Mouse (Mus musculus): ENCODE measurements at regions not wholly inside any gene's neighbourhood (a gene's known extent, or its start where the extent isn't known, plus 50 kb on each side); places are given as distances from the start of the nearest gene placed in this dataset.

- no peaks in the 10 kb centered on the region for H3K9me3 ChIP-seq (ENCODE audit: control insufficient read depth, low read length)
Observed at GRCm38 (mm10) chr9:25374161-25374560, 107.2 kb upstream of the Eepd1 start.

GRCm38 (mm10) chr9:25376209-25376608 lies 105.1 kb upstream of the Eepd1 start:
- Histone ChIP-seq H3K9me3 (ENCODE audit: control insufficient read depth, low read length) (no peaks in the 10 kb centered on the region), H3K27ac (ENCODE audit: low read length) (no peak overlapping the region), H3K4me3 (replicated peaks; ENCODE audit: low read length) (no peak overlapping the region), H3K4me2 (ENCODE audit: low read length) (no peak overlapping the region), H3K27me3 (replicated peaks; ENCODE audit: control insufficient read depth, insufficient read depth, low read length) (no peaks in the 10 kb centered on the region), H3K36me3 (ENCODE audit: control insufficient read depth, insufficient read depth) (no peaks in the 10 kb centered on the region), H3K4me1 (replicated peaks; ENCODE audit: control insufficient read depth, insufficient read depth, low read length) (peaks cover 4% of the 10 kb centered on the region; the same call in 1 of the 2 replicates), H3K9ac (replicated peaks; ENCODE audit: low read depth, low read length) (no peak overlapping the region)
- no peak for ATAC-seq
- WGBS, result 55% methylated on average over 1 of the region's 1 CpGs

More at GRCm38 (mm10) chr9:25374161-25374560, 107.2 kb upstream of the Eepd1 start:
- no peak for ATAC-seq
- WGBS, result 79% methylated on average over 3 of the region's 3 CpGs
- H3K27me3 ChIP-seq (replicated peaks; ENCODE audit: control insufficient read depth, insufficient read depth, low read length), result no peaks in the 10 kb centered on the region
- no peaks in the 10 kb centered on the region for H3K36me3 ChIP-seq (ENCODE audit: control insufficient read depth, insufficient read depth)
- H3K27ac ChIP-seq (ENCODE audit: low read length), result no peak overlapping the region
- no peak overlapping the region for H3K9ac ChIP-seq (replicated peaks; ENCODE audit: low read depth, low read length)
- no peak overlapping the region for H3K4me2 ChIP-seq (ENCODE audit: low read length)
- peaks cover 4% of the 10 kb centered on the region; the same call in 1 of the 2 replicates for H3K4me1 ChIP-seq (replicated peaks; ENCODE audit: control insufficient read depth, insufficient read depth, low read length)
- no peak overlapping the region for H3K4me3 ChIP-seq (replicated peaks; ENCODE audit: low read length)

DNA sequence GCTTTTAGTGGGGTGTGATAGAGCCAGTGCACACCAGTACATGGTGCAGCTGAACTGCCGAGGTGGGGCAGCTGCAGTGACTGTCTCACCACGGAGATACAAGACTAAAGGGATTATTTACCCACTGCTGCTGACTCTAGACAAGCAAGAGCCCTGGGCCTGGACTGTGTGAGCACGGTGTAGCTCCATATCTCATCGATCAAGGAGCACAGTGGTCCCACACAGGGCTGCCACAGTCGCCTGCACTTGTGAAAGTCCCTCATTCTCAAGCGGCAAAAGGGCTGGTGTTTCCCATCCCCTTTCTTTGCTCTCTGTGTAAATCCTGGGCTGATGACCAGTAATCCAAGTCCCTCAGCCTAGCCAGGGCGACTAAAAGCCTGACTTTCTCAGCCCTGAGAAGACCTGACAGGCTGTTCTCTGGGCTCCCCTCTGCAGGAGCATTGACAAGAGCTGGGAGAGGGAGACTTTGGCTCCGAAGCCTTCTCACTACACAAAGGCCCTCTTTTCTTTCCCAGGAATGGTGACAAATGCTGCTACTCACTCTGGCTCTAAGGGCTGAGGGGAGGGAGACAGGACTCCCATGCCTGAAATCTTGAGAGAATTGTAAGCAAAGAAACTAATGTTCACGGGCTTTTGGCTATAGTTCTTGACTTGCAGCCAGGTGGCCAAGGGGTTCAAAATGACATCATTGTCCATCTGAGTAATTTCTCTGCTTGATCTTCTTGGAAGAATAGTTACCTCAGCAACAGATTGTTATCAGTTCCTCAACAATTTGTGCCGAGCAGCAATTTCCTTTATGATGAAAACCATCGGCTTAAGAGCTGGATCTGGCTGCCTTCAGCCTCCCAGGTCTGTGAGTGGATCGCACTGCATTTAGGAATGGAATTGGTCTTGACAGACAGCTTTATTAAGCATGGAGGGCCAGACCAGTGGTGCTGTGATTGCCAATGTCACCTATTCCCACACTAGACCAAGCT lies 103.3 kb upstream of the Eepd1 start:
- 25% methylated on average over 12 of the region's 12 CpGs for WGBS
- Histone ChIP-seq H3K4me1 (replicated peaks; ENCODE audit: control insufficient read depth, insufficient read depth, low read length) (peaks cover 4% of the 10 kb centered on the region; the same call in 1 of the 2 replicates), H3K4me2 (ENCODE audit: low read length) (no peak overlapping the region), H3K9ac (replicated peaks; ENCODE audit: low read depth, low read length) (no peak overlapping the region), H3K27me3 (replicated peaks; ENCODE audit: control insufficient read depth, insufficient read depth, low read length) (no peaks in the 10 kb centered on the region), H3K27ac (ENCODE audit: low read length) (peak overlapping the region; percentile 76), H3K36me3 (ENCODE audit: control insufficient read depth, insufficient read depth) (no peaks in the 10 kb centered on the region), H3K4me3 (replicated peaks; ENCODE audit: low read length) (no peak overlapping the region), H3K9me3 (ENCODE audit: control insufficient read depth, low read length) (no peaks in the 10 kb centered on the region)
- peak; percentile 94 for ATAC-seq

GRCm38 (mm10) chr9:25385333-25385732 lies 96.0 kb upstream of the Eepd1 start:
- Histone ChIP-seq H3K4me1 (replicated peaks; ENCODE audit: control insufficient read depth, insufficient read depth, low read length) (no peaks in the 10 kb centered on the region), H3K9ac (replicated peaks; ENCODE audit: low read depth, low read length) (no peak overlapping the region), H3K36me3 (ENCODE audit: control insufficient read depth, insufficient read depth) (no peaks in the 10 kb centered on the region), H3K4me2 (ENCODE audit: low read length) (no peak overlapping the region), H3K27ac (ENCODE audit: low read length) (no peak overlapping the region), H3K27me3 (replicated peaks; ENCODE audit: control insufficient read depth, insufficient read depth, low read length) (no peaks in the 10 kb centered on the region), H3K4me3 (replicated peaks; ENCODE audit: low read length) (no peak overlapping the region), H3K9me3 (ENCODE audit: control insufficient read depth, low read length) (no peaks in the 10 kb centered on the region)
- ATAC-seq, result no peak

GRCm38 (mm10) chr9:25387876-25388650 lies 93.3 kb upstream of the Eepd1 start:
- H3K27me3 ChIP-seq (replicated peaks; ENCODE audit: control insufficient read depth, insufficient read depth, low read length), result no peaks in the 10 kb centered on the region
- WGBS, result 76% methylated on average over 4 of the region's 4 CpGs
- no peaks in the 10 kb centered on the region for H3K4me1 ChIP-seq (replicated peaks; ENCODE audit: control insufficient read depth, insufficient read depth, low read length)
- H3K9ac ChIP-seq (replicated peaks; ENCODE audit: low read depth, low read length), result no peak overlapping the region
- H3K4me2 ChIP-seq (ENCODE audit: low read length), result no peak overlapping the region
- no peak for ATAC-seq
- H3K36me3 ChIP-seq (ENCODE audit: control insufficient read depth, insufficient read depth), result no peaks in the 10 kb centered on the region
- H3K4me3 ChIP-seq (replicated peaks; ENCODE audit: low read length), result no peak overlapping the region
- no peak overlapping the region for H3K27ac ChIP-seq (ENCODE audit: low read length)
- H3K9me3 ChIP-seq (ENCODE audit: control insufficient read depth, low read length), result no peaks in the 10 kb centered on the region

DNA sequence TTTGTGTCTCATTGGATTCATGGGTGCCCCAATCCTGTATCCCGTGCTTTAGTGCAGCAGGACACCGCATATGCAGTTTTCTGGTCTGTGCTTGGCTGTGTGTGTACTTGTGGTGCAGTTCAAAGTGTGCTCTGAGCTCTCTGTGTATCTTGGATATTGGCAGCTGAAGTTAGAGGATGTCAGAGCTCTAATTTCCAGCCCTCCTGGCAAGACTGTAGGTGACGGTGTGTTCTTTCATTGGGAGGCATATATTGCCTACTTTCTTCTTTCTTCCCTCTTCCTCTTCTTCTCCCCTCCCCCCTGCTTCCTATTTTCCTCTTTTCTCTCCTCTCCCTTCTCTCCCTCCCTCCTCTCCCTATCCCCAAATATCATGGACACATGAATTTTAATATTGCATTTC lies 92.0 kb upstream of the Eepd1 start:
- Histone ChIP-seq H3K4me1 (replicated peaks; ENCODE audit: control insufficient read depth, insufficient read depth, low read length) (no peaks in the 10 kb centered on the region), H3K27me3 (replicated peaks; ENCODE audit: control insufficient read depth, insufficient read depth, low read length) (no peaks in the 10 kb centered on the region), H3K9me3 (ENCODE audit: control insufficient read depth, low read length) (no peaks in the 10 kb centered on the region), H3K36me3 (ENCODE audit: control insufficient read depth, insufficient read depth) (no peaks in the 10 kb centered on the region), H3K27ac (ENCODE audit: low read length) (no peak overlapping the region), H3K4me3 (replicated peaks; ENCODE audit: low read length) (no peak overlapping the region), H3K4me2 (ENCODE audit: low read length) (no peak overlapping the region), H3K9ac (replicated peaks; ENCODE audit: low read depth, low read length) (no peak overlapping the region)
- 80% methylated on average over 3 of the region's 3 CpGs for WGBS
- ATAC-seq, result no peak

- Histone ChIP-seq H3K4me3 (replicated peaks; ENCODE audit: low read length) (no peak overlapping the region), H3K4me2 (ENCODE audit: low read length) (no peak overlapping the region), H3K4me1 (replicated peaks; ENCODE audit: control insufficient read depth, insufficient read depth, low read length) (no peaks in the 10 kb centered on the region), H3K9ac (replicated peaks; ENCODE audit: low read depth, low read length) (no peak overlapping the region), H3K36me3 (ENCODE audit: control insufficient read depth, insufficient read depth) (no peaks in the 10 kb centered on the region), H3K27ac (ENCODE audit: low read length) (no peak overlapping the region), H3K27me3 (replicated peaks; ENCODE audit: control insufficient read depth, insufficient read depth, low read length) (no peaks in the 10 kb centered on the region), H3K9me3 (ENCODE audit: control insufficient read depth, low read length) (no peaks in the 10 kb centered on the region)
- WGBS, result 42% methylated on average over 9 of the region's 9 CpGs
- peak; percentile 93 for ATAC-seq
Observed at GRCm38 (mm10) chr9:25400647-25401335, 80.6 kb upstream of the Eepd1 start.

DNA sequence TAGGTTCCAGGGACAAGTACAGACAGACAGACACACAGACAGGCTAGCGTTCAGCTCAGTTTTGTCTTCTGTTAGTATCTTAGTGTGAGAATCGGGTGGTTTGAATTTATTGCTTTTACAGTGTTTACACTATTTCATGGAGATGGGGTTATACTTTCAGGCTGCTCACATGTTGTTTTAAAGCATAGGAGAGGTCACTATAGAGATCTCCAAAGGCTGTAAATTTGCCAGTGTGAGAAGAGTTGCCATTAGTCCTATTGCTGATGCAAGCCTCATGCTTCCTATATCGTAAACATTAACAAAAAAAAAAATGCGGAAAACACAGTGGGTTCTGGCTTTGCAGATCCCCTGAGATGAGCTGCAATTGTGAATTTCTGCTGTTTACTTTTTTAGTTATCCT lies 75.5 kb upstream of the Eepd1 start:
- Histone ChIP-seq H3K9ac (replicated peaks; ENCODE audit: low read depth, low read length) (no peak overlapping the region), H3K27me3 (replicated peaks; ENCODE audit: control insufficient read depth, insufficient read depth, low read length) (no peaks in the 10 kb centered on the region), H3K4me2 (ENCODE audit: low read length) (no peak overlapping the region), H3K4me1 (replicated peaks; ENCODE audit: control insufficient read depth, insufficient read depth, low read length) (no peaks in the 10 kb centered on the region), H3K4me3 (replicated peaks; ENCODE audit: low read length) (no peak overlapping the region), H3K27ac (ENCODE audit: low read length) (no peak overlapping the region), H3K36me3 (ENCODE audit: control insufficient read depth, insufficient read depth) (no peaks in the 10 kb centered on the region), H3K9me3 (ENCODE audit: control insufficient read depth, low read length) (no peaks in the 10 kb centered on the region)
- whole genome bisulfite sequencing, result 94% methylated on average over 4 of the region's 4 CpGs
- no peak for ATAC-seq

DNA sequence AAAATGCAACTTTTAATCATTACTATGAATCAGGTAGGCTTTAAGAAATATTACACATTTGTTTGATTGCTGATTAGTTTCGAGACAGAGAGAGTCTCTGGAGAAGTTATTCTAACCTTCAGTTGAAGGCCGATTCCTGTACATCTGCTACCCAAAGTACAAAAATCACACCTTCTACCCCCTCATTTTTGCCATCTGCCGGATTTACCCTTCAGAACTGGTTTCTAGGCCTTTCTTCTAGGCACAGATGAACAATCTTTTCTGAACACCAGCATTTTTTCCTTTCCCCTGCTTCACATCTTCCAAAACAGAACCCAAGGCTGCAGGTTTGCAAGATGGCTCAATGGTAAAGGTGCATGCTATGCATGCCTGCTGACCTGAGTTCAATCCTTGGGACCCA lies 72.8 kb upstream of the Eepd1 start:
- H3K4me2 ChIP-seq (ENCODE audit: low read length), result no peak overlapping the region
- no peaks in the 10 kb centered on the region for H3K27me3 ChIP-seq (replicated peaks; ENCODE audit: control insufficient read depth, insufficient read depth, low read length)
- no peak for ATAC-seq
- no peak overlapping the region for H3K9ac ChIP-seq (replicated peaks; ENCODE audit: low read depth, low read length)
- no peak overlapping the region for H3K27ac ChIP-seq (ENCODE audit: low read length)
- H3K4me1 ChIP-seq (replicated peaks; ENCODE audit: control insufficient read depth, insufficient read depth, low read length), result no peaks in the 10 kb centered on the region
- no peak overlapping the region for H3K4me3 ChIP-seq (replicated peaks; ENCODE audit: low read length)
- no peaks in the 10 kb centered on the region for H3K9me3 ChIP-seq (ENCODE audit: control insufficient read depth, low read length)
- WGBS, result 92% methylated on average over 3 of the region's 3 CpGs
- H3K36me3 ChIP-seq (ENCODE audit: control insufficient read depth, insufficient read depth), result no peaks in the 10 kb centered on the region
